Mouse (Mus musculus): ENCODE results near the gene Ccr3. TPM values are rescaled to one million over a fixed set of nuclear protein-coding genes. Genes with fewer than 3 reads are reported as not detected.
"Not testable (repeated sequence)": the region's sequence is repeated elsewhere in the genome, so short reads cannot be mapped to it uniquely, and the experiment has no call there.

Ccr3 gene
- 0.13 and 0.18 TPM in 2 replicates for total RNA-seq (2014; rRNA removed)
- 0.04 and 0.17 TPM in 2 replicates for polyA plus RNA-seq (2012; rRNA removed)

DNA sequence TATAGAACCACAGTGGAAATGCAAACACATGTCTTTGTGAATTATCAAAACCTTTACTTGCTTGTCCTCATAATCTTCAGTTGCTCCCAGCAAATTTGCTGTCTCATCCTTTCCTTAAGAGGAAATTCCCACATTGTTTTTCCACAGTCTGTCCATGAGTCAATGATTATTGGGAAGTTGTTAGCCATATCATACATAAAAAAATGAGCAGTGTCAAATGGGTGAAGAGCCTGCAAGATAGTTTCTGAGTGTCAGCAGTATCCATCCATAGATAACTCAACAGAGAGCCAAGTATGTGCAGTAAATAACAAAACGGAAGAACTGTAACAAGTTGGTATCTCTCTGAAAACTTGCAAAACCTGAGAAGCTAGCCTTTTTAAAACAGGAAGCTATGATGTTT, at the start of gene Ccr3:
Gene Ccr3 (plus strand): TSS at position 301 of the 400 bp plus-strand sequence.
- no peak for DNase-seq (ENCODE audit: extremely low read depth, low read depth, low spot score)
- no peaks in the 10 kb centered on the region for H3K36me3 ChIP-seq (ENCODE audit: control insufficient read depth, insufficient read depth, low read length)
- H3K9ac ChIP-seq (ENCODE audit: low read depth, low read length), result no peak within 1 kb of the TSS
- WGBS, result 76% methylated on average over 1 of the region's 1 CpGs
- no peaks in the 10 kb centered on the region for H3K79me2 ChIP-seq (ENCODE audit: control insufficient read depth, insufficient read depth, low read length)
- no peak within 1 kb of the TSS for H3K27ac ChIP-seq (replicated peaks; ENCODE audit: insufficient read depth, low read depth, low read length)
- H3K4me1 ChIP-seq (ENCODE audit: control insufficient read depth, insufficient read depth, low read length), result no peaks in the 10 kb centered on the region
- H3K27me3 ChIP-seq (ENCODE audit: control insufficient read depth, insufficient read depth, low read length), result no peaks in the 10 kb centered on the region
- no peak within 1 kb of the TSS for H3K4me3 ChIP-seq (ENCODE audit: insufficient read depth, low read depth, low read length)
- TF ChIP-seq POLR2A (IDR thresholded peaks at IDR 0.05; ENCODE audit: extremely low read depth, insufficient read depth, low read length), result no peak
- no peak for TF ChIP-seq CTCF (IDR thresholded peaks at IDR 0.05; ENCODE audit: low read depth, low read length)

GRCm38 (mm10) chr9:123975630-123976029, 46.1 kb upstream of the Ccr3 start:
- Histone ChIP-seq H3K4me3 (ENCODE audit: insufficient read depth, low read depth, low read length) (no peak overlapping the region), H3K79me2 (ENCODE audit: control insufficient read depth, insufficient read depth, low read length) (no peaks in the 10 kb centered on the region), H3K36me3 (ENCODE audit: control insufficient read depth, insufficient read depth, low read length) (no peaks in the 10 kb centered on the region), H3K27me3 (ENCODE audit: control insufficient read depth, insufficient read depth, low read length) (no peaks in the 10 kb centered on the region), H3K4me1 (ENCODE audit: control insufficient read depth, insufficient read depth, low read length) (peaks cover 3% of the 10 kb centered on the region; the same call in 1 of the 2 replicates), H3K9ac (ENCODE audit: low read depth, low read length) (no peak overlapping the region), H3K27ac (replicated peaks; ENCODE audit: insufficient read depth, low read depth, low read length) (no peak overlapping the region)
- DNase-seq (ENCODE audit: extremely low read depth, low read depth, low spot score), result no peak
- TF ChIP-seq POLR2A (IDR thresholded peaks at IDR 0.05; ENCODE audit: extremely low read depth, insufficient read depth, low read length) (no peak), CTCF (IDR thresholded peaks at IDR 0.05; ENCODE audit: low read depth, low read length) (no peak)
- WGBS, result 88% methylated on average over 2 of the region's 2 CpGs

DNA sequence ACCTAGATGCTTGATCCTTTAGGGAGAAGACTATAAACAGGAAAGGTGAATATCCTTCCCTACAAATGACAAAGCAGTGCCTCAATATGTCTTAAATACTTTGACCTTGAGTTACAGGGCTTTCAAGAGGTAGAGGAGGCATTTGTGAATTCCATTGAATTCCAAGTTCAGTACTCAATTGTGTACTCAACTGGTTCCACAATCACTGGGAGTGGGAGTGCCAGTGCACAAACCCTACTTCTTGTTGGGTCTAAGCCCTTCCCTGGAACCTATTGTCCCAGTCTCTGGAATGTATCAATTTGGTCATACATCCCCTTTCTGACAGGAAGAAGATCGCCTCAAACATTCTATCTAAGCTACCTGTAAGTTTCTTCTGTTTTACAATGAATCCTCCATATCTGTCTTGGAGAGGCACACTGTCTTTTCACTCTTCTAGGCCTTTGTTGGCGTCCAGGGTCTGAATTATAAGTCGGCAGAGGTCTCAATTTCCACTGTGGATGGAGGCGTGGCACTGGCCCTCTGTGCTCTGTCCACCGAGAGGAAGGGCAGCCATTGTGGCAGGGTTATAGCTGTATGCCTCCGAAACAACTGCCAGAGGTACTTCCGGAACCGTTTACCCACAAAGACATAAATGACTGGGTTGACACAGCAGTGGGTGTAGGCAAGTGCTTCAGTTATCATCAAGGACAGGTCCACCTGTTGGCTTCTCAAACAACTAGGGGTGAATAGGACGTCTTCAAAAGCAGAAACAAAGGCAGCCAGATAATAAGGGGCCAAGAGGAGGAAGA, 44.7 kb upstream of the Ccr3 start:
- no peak overlapping the region for H3K9ac ChIP-seq (ENCODE audit: low read depth, low read length)
- TF ChIP-seq CTCF (IDR thresholded peaks at IDR 0.05; ENCODE audit: low read depth, low read length) (no peak), POLR2A (IDR thresholded peaks at IDR 0.05; ENCODE audit: extremely low read depth, insufficient read depth, low read length) (no peak)
- H3K4me3 ChIP-seq (ENCODE audit: insufficient read depth, low read depth, low read length), result no peak overlapping the region
- 83% methylated on average over 9 of the region's 9 CpGs for WGBS
- no peaks in the 10 kb centered on the region for H3K36me3 ChIP-seq (ENCODE audit: control insufficient read depth, insufficient read depth, low read length)
- DNase-seq (ENCODE audit: extremely low read depth, low read depth, low spot score), result no peak
- H3K79me2 ChIP-seq (ENCODE audit: control insufficient read depth, insufficient read depth, low read length), result no peaks in the 10 kb centered on the region
- peaks cover 3% of the 10 kb centered on the region; the same call in 1 of the 2 replicates for H3K4me1 ChIP-seq (ENCODE audit: control insufficient read depth, insufficient read depth, low read length)
- H3K27me3 ChIP-seq (ENCODE audit: control insufficient read depth, insufficient read depth, low read length), result no peaks in the 10 kb centered on the region
- H3K27ac ChIP-seq (replicated peaks; ENCODE audit: insufficient read depth, low read depth, low read length), result no peak overlapping the region

GRCm38 (mm10) chr9:123978308-123978707, 43.5 kb upstream of the Ccr3 start, which contains the start of gene Ccr1l1:
TSS of gene Ccr1l1 (minus strand) at chr9:123978408.
- DNase-seq (ENCODE audit: extremely low read depth, low read depth, low spot score), result no peak
- H3K4me1 ChIP-seq (ENCODE audit: control insufficient read depth, insufficient read depth, low read length), result peaks cover 3% of the 10 kb centered on the region; the same call in 1 of the 2 replicates
- no peak within 1 kb of the TSS for H3K4me3 ChIP-seq (ENCODE audit: insufficient read depth, low read depth, low read length)
- TF ChIP-seq POLR2A (IDR thresholded peaks at IDR 0.05; ENCODE audit: extremely low read depth, insufficient read depth, low read length), result no peak
- TF ChIP-seq CTCF (IDR thresholded peaks at IDR 0.05; ENCODE audit: low read depth, low read length), result no peak
- no peaks in the 10 kb centered on the region for H3K27me3 ChIP-seq (ENCODE audit: control insufficient read depth, insufficient read depth, low read length)
- WGBS, result 16% methylated on average over 1 of the region's 1 CpGs
- no peak within 1 kb of the TSS for H3K9ac ChIP-seq (ENCODE audit: low read depth, low read length)
- H3K27ac ChIP-seq (replicated peaks; ENCODE audit: insufficient read depth, low read depth, low read length), result no peak within 1 kb of the TSS
- H3K36me3 ChIP-seq (ENCODE audit: control insufficient read depth, insufficient read depth, low read length), result no peaks in the 10 kb centered on the region
- H3K79me2 ChIP-seq (ENCODE audit: control insufficient read depth, insufficient read depth, low read length), result no peaks in the 10 kb centered on the region

- H3K9ac ChIP-seq (ENCODE audit: low read depth, low read length); H3K27ac ChIP-seq (replicated peaks; ENCODE audit: insufficient read depth, low read depth, low read length); H3K79me2 ChIP-seq (ENCODE audit: control insufficient read depth, insufficient read depth, low read length); H3K4me1 ChIP-seq (ENCODE audit: control insufficient read depth, insufficient read depth, low read length); H3K36me3 ChIP-seq (ENCODE audit: control insufficient read depth, insufficient read depth, low read length); H3K27me3 ChIP-seq (ENCODE audit: control insufficient read depth, insufficient read depth, low read length); H3K4me3 ChIP-seq (ENCODE audit: insufficient read depth, low read depth, low read length); DNase-seq (ENCODE audit: extremely low read depth, low read depth, low spot score): not testable (repeated sequence)
- no CpG with 5 or more reads among the region's 3 CpGs for WGBS
These were observed 40.8 kb upstream of the Ccr3 start for GRCm38 (mm10) chr9:123980858-123981475.

DNA sequence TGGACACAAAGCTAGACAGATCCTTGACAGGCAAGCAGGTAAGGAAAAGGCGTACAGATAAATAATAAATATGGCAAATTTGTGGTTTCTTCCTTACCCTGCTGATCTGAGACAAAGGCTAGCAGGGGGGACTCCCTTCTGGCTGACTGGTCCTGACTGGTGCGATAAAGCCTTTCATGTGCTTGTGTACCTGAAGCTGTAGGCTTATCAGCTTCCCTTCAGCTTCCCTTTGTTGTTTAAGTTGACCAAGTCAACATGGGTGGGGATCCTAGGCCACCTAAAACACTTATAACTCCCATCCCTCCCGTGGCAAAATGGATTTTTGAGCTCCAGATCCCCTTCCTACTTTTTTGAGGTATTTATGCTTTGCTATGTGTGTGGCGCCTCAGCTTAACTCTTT, 39.9 kb upstream of the Ccr3 start:
- no peak for TF ChIP-seq CTCF (IDR thresholded peaks at IDR 0.05; ENCODE audit: low read depth, low read length)
- TF ChIP-seq POLR2A (IDR thresholded peaks at IDR 0.05; ENCODE audit: extremely low read depth, insufficient read depth, low read length), result no peak
- H3K79me2 ChIP-seq (ENCODE audit: control insufficient read depth, insufficient read depth, low read length), result no peaks in the 10 kb centered on the region
- H3K9ac ChIP-seq (ENCODE audit: low read depth, low read length), result no peak overlapping the region
- H3K27me3 ChIP-seq (ENCODE audit: control insufficient read depth, insufficient read depth, low read length), result no peaks in the 10 kb centered on the region
- 53% methylated on average over 4 of the region's 4 CpGs for WGBS
- H3K36me3 ChIP-seq (ENCODE audit: control insufficient read depth, insufficient read depth, low read length), result no peaks in the 10 kb centered on the region
- no peak overlapping the region for H3K27ac ChIP-seq (replicated peaks; ENCODE audit: insufficient read depth, low read depth, low read length)
- no peak overlapping the region for H3K4me3 ChIP-seq (ENCODE audit: insufficient read depth, low read depth, low read length)
- peaks cover 3% of the 10 kb centered on the region; the same call in 1 of the 2 replicates for H3K4me1 ChIP-seq (ENCODE audit: control insufficient read depth, insufficient read depth, low read length)
- no peak for DNase-seq (ENCODE audit: extremely low read depth, low read depth, low spot score)

Measured in liver, adult 2 months (tissue).